Mouse (Mus musculus) CD4-positive naive resting alpha-beta T cell, adult 76 days (primary cell): ENCODE data around the gene Serpinb2. TPM values are rescaled to one million over a fixed set of nuclear protein-coding genes. Genes with fewer than 3 reads are reported as not detected.

Source experiments
- total RNA-seq: library from RNA; stranded (reverse); gene quantifications from one replicate; pipeline ENCODE4 v1.2.4, GENCODE M21; 2023

Serpinb2 gene
- total RNA-seq, result not detected

DNA sequence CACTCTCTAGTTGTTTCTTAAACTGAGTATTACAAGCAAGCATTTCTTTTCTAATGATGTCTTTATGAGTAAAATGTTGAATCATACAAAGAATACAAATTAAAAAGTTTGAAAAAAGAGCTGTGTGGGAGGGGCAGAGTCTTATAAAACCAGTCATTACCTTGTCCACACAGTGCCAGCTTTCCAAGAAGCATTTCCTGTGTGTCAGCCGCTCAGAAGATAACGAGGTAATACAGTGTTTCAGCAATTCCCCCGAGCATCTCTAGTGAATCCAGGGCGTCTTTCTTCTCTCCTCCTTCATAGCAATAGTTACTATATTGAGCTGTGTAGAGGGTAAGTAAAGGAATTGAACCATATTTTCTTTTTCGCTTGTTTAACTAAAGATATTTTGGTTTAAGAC lies at the start of gene Serpinb2:
Gene Serpinb2, plus strand, starts transcription at position 172 of the 400 bp plus-strand sequence.

Other genes starting within 250 kb of the Serpinb2 start
- not detected for gene Serpinb3b, start 233.1 kb upstream of the Serpinb2 start, total RNA-seq
- gene Serpinb3c, start 233.1 kb upstream of the Serpinb2 start, total RNA-seq, result not detected
- not detected for gene Serpinb11, start 150.2 kb upstream of the Serpinb2 start, total RNA-seq
- gene Serpinb7, start 111.8 kb upstream of the Serpinb2 start, total RNA-seq, result not detected
- 0.97 TPM for gene Serpinb8, start 78.6 kb downstream of the Serpinb2 start, total RNA-seq